Mouse (Mus musculus) cerebellum, adult 11 months (tissue): ENCODE measurements around the gene Acot13.

Experiments used
- DNase-seq: peaks from one replicate; pipeline ENCODE4 v3.0.0; 2022

The Acot13 gene

GRCm38 (mm10) chr13:24826116-24826515 lies 5.2 kb downstream of the Acot13 start:
- no peak for DNase-seq

GRCm38 (mm10) chr13:24825587-24825986 lies 5.8 kb downstream of the Acot13 start:
- peak; percentile 22 for DNase-seq

- DNase-seq: no peak
These were observed 6.7 kb downstream of the Acot13 start for GRCm38 (mm10) chr13:24824647-24825046.

- DNase-seq: no peak
These were observed 8.5 kb downstream of the Acot13 start for GRCm38 (mm10) chr13:24822663-24823343.

GRCm38 (mm10) chr13:24819931-24820330 lies 11.4 kb downstream of the Acot13 start:
- no peak for DNase-seq

- DNase-seq: no peak
These were observed 14.9 kb downstream of the Acot13 start for GRCm38 (mm10) chr13:24816125-24817092.

GRCm38 (mm10) chr13:24814616-24815015 lies 16.7 kb downstream of the Acot13 start:
- DNase-seq: no peak

- DNase-seq: no peak
These were observed 18.8 kb downstream of the Acot13 start for GRCm38 (mm10) chr13:24812521-24812920.

GRCm38 (mm10) chr13:24806079-24806478 lies 25.3 kb downstream of the Acot13 start:
- no peak for DNase-seq

- DNase-seq: no peak
These were observed 28.1 kb downstream of the Acot13 start for GRCm38 (mm10) chr13:24803196-24803595.

- peak; percentile 31 for DNase-seq
These were observed 29.1 kb downstream of the Acot13 start for GRCm38 (mm10) chr13:24802131-24802691.

GRCm38 (mm10) chr13:24801308-24801921 lies 29.9 kb downstream of the Acot13 start, which contains the start of gene BC005537:
TSS of gene BC005537 (plus strand) at chr13:24801657.
- DNase-seq: peak; percentile 62

GRCm38 (mm10) chr13:24800674-24801307 lies 30.5 kb downstream of the Acot13 start:
- peak; percentile 96 for DNase-seq

- DNase-seq: peak; percentile 50
These were observed 31.2 kb downstream of the Acot13 start for GRCm38 (mm10) chr13:24799925-24800673.

- no peak for DNase-seq
These were observed 32.0 kb downstream of the Acot13 start for GRCm38 (mm10) chr13:24799378-24799777.

GRCm38 (mm10) chr13:24798686-24799085 lies 32.7 kb downstream of the Acot13 start:
- DNase-seq: no peak

GRCm38 (mm10) chr13:24792411-24793045 lies 38.8 kb downstream of the Acot13 start:
- DNase-seq: no peak

- no peak for DNase-seq
These were observed 40.0 kb downstream of the Acot13 start for GRCm38 (mm10) chr13:24791349-24791748.

- DNase-seq: no peak
These were observed 43.9 kb downstream of the Acot13 start for GRCm38 (mm10) chr13:24787477-24787876.

- DNase-seq: peak; percentile 55
These were observed 45.3 kb downstream of the Acot13 start for GRCm38 (mm10) chr13:24786014-24786490.

- no peak for DNase-seq
These were observed 49.4 kb downstream of the Acot13 start for GRCm38 (mm10) chr13:24781916-24782315.
